Mouse (Mus musculus) left cerebral cortex, postnatal 10 days (tissue): Measurements from ENCODE around the gene Bean1. TPM values are rescaled to one million over a fixed set of nuclear protein-coding genes. Genes with fewer than 3 reads are reported as not detected.

Source experiments
- DNase-seq, 2 experiments: peaks; one replicate each; pipeline ENCODE4 v3.0.0; 2021 to 2022; ENCODE audit warnings: low spot score in 2 of 2, mixed read lengths in 1 of 2; ENCODE audit errors: extremely low spot score in 1 of 2
- intact Hi-C: fragments of 180-260 bp; cut with DNase I; formaldehyde crosslinking; loops from one replicate; pipeline ENCODE4 v1.15.1; 2025
- total RNA-seq, 2 experiments: library from RNA; stranded (reverse); gene quantifications; 2 replicates each; pipeline ENCODE4 v1.2.3; 2021

The Bean1 gene
- total RNA-seq, 2 experiments from 2014 or later = 26.1 to 27.9 TPM

DNA sequence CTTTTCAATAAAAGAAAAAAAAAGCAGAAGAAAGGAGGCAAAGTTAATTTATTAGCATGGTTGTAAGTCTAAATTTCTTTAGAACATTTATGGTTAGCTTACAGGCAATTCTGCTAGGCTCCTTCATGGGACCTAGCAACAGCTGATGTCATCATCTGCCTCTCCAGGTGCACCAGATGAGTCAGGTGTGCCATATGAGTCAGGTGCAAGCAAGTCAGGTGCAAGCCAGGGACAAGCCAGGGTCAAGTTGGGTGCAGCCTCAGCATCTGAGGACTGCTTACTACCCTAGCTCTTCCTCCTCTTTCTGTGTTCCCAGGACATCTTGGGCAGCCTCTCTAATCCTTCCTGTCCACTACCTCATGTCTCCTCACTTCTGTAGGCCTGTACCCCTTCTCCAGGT, 98.1 kb downstream of the Bean1 start:
- intact Hi-C loops = no loop called here
- no peak for DNase-seq

Other genes with a start within 250 kb of the Bean1 start
- gene Cdh5, start 68.8 kb upstream of the Bean1 start, total RNA-seq = 10 to 100 TPM; 16.8 to 19.1 TPM
- 10 to 100 TPM; 40.6 to 41.1 TPM for gene Tk2, start 78.1 kb downstream of the Bean1 start, total RNA-seq
- 10 to 100 TPM; 12.5 to 13.0 TPM for gene Cklf, start 80.4 kb downstream of the Bean1 start, total RNA-seq
- not detected for gene Cmtm2a, start 122.7 kb downstream of the Bean1 start, total RNA-seq
- not detected for gene Gm45711, start 139.6 kb downstream of the Bean1 start, total RNA-seq
- gene Cmtm1, start 139.7 kb downstream of the Bean1 start, total RNA-seq = not detected
- gene Gm11020, start 151.1 kb downstream of the Bean1 start, total RNA-seq = not detected
- not detected for gene Cmtm2b, start 151.8 kb downstream of the Bean1 start, total RNA-seq
- 10 to 100 TPM; 13.2 to 22.8 TPM for gene Cmtm3, start 169.0 kb downstream of the Bean1 start, total RNA-seq
- gene Cmtm4, start 225.4 kb downstream of the Bean1 start, total RNA-seq = 10 to 100 TPM; 67.5 to 72.2 TPM